Mouse (Mus musculus) ES-E14 (cell line): Measurements from ENCODE around the gene Crhr1. TPM values are rescaled to one million over a fixed set of nuclear protein-coding genes. Genes with fewer than 3 reads are reported as not detected.

Source experiments
- DNase-seq: peaks from one replicate; pipeline ENCODE4 v3.0.0-alpha.2; 2013; ENCODE audit warnings: low read depth, low spot score
- H3K27ac ChIP-seq: 2 replicates; pipeline ENCODE4 v1.5.1; 2012; ENCODE audit warnings: low read depth, mild to moderate bottlenecking, low read length, moderate library complexity, mixed read lengths; ENCODE audit not compliant: poor library complexity, insufficient read depth, severe bottlenecking
- H3K36me3 ChIP-seq: 2 replicates; pipeline ENCODE4 v1.6.1; 2012; ENCODE audit warnings: mild to moderate bottlenecking, low read length, moderate library complexity, mixed read lengths; ENCODE audit not compliant: control insufficient read depth, poor library complexity, insufficient read depth, severe bottlenecking
- H3K4me1 ChIP-seq, 2 experiments: fragments of 150-350 bp in 1 of 2; sonication (generic) in 1 of 2; 2 replicates each; pipeline ENCODE4 v1.6.1; 2012; ENCODE audit warnings: low read length in 2 of 2, mild to moderate bottlenecking in 1 of 2, mixed read lengths in 1 of 2; ENCODE audit not compliant: control insufficient read depth in 2 of 2, insufficient read depth in 2 of 2, poor library complexity in 1 of 2
- H3K4me3 ChIP-seq, 2 experiments: fragments of 150-350 bp in 1 of 2; sonication (generic) in 1 of 2; 2 replicates each; pipeline ENCODE4 v1.5.1; 2012; ENCODE audit warnings: low read length in 2 of 2, low read depth in 1 of 2, mild to moderate bottlenecking in 1 of 2, mixed read lengths in 1 of 2; ENCODE audit not compliant: insufficient read depth in 1 of 2, poor library complexity in 1 of 2, severe bottlenecking in 1 of 2
- H3K9ac ChIP-seq: 2 replicates; pipeline ENCODE4 v1.6.1; 2012; ENCODE audit warnings: low read depth, mild to moderate bottlenecking, low read length, mixed read lengths; ENCODE audit not compliant: poor library complexity, insufficient read depth, severe bottlenecking
- H3K9me3 ChIP-seq: fragments of 150-350 bp; sonication (generic); 2 replicates; pipeline ENCODE4 v1.6.1; 2012; ENCODE audit warnings: low read depth, mild to moderate bottlenecking, low read length; ENCODE audit not compliant: control insufficient read depth, insufficient read depth
- CHD2 ChIP-seq: IDR thresholded peaks from 2 replicates; pipeline ENCODE4 v1.6.1; 2014; ENCODE audit warnings: mild to moderate bottlenecking, low read depth, low read length, inconsistent platforms
- HCFC1 ChIP-seq: IDR thresholded peaks from 2 replicates; pipeline ENCODE4 v1.6.1; 2012; ENCODE audit warnings: low read length, inconsistent platforms, borderline replicate concordance; ENCODE audit not compliant: insufficient read depth
- MAFK ChIP-seq: IDR thresholded peaks from 2 replicates; pipeline ENCODE4 v1.6.1; 2014; ENCODE audit warnings: mild to moderate bottlenecking, low read depth, low read length, inconsistent platforms; ENCODE audit not compliant: insufficient read depth
- ZC3H11A ChIP-seq: IDR thresholded peaks from 2 replicates; pipeline ENCODE4 v1.6.1; 2012; ENCODE audit warnings: low read depth, mild to moderate bottlenecking, inconsistent platforms, low read length, borderline replicate concordance
- ZNF384 ChIP-seq: IDR thresholded peaks from 2 replicates; pipeline ENCODE4 v1.6.1; 2012; ENCODE audit warnings: low read depth, low read length, inconsistent platforms
- in situ Hi-C, 2 experiments: fragments of 600-800 bp; cut with MboI; formaldehyde crosslinking; loops; one replicate each; pipeline ENCODE4 v1.15.1; 2025; ENCODE audit warnings: low sequenced_read_pairs in 2 of 2, inconsistent platforms in 1 of 2; ENCODE audit not compliant: unreplicated experiment in 2 of 2
- total RNA-seq: library from RNA; depleted of rRNA; stranded (reverse); fragments of 300-350 nt; gene quantifications from 2 replicates; pipeline ENCODE4 v1.2.3, GENCODE M21; 2012

The Crhr1 gene
- total RNA-seq, 1 experiment, result 0.09 TPM

DNA sequence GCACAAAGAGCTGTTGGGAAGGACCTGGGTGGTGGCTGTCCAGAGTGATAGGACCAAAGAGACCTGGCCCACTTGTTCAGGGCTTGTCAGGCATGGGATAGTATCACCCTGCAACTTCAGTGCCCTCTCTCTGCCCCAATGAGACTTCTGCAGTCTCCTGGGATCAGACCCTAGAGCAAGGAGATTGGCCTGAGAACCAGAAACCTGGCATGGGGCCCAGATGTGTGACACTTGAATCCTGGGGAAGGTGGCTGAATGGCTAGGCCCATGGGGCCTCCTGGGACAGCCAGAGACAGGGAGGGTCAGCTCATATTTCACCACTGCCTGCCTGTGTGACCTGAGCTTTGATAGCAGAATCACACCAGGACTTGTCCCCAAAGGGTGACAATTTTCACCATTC, 41.9 kb upstream of the Crhr1 start:
- Histone ChIP-seq H3K36me3 (no peaks in the 10 kb centered on the region), H3K27ac (no peak overlapping the region), H3K9me3 (no peaks in the 10 kb centered on the region), H3K4me3 (no peak overlapping the region), H3K9ac (no peak overlapping the region), H3K4me1 (no peaks in the 10 kb centered on the region)
- TF ChIP-seq ZNF384 (no peak), HCFC1 (no peak), MAFK (no peak), ZC3H11A (no peak), CHD2 (no peak)
- in situ Hi-C loops, result no loop called here
- DNase-seq, result no peak

DNA sequence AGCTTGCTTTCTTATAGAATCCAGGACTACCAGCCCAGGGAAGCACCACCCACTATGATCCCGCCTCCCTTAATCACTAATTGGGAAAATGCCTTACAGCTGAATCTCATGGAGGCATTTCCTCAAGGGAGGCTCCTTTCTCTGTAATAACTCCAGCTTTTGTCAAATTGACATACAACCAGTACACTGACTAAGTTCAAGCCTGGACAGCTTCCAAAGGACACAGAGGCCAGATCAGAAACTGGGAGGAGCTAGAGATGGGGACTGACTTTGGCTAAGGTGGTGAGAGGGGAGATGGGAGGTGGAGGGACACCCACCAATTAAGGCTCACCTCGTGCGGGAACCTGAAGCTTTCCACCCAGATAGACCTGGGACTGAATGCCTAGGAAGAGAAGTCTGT, 37.5 kb upstream of the Crhr1 start:
- no peak for DNase-seq
- TF ChIP-seq MAFK, result no peak
- TF ChIP-seq CHD2, result no peak
- no peak for TF ChIP-seq ZNF384
- no peak for TF ChIP-seq ZC3H11A
- no peak for TF ChIP-seq HCFC1
- in situ Hi-C loops, result no loop called here
- Histone ChIP-seq H3K36me3 (no peaks in the 10 kb centered on the region), H3K27ac (no peak overlapping the region), H3K9ac (no peak overlapping the region), H3K9me3 (no peaks in the 10 kb centered on the region), H3K4me1 (no peaks in the 10 kb centered on the region), H3K4me3 (no peak overlapping the region)

DNA sequence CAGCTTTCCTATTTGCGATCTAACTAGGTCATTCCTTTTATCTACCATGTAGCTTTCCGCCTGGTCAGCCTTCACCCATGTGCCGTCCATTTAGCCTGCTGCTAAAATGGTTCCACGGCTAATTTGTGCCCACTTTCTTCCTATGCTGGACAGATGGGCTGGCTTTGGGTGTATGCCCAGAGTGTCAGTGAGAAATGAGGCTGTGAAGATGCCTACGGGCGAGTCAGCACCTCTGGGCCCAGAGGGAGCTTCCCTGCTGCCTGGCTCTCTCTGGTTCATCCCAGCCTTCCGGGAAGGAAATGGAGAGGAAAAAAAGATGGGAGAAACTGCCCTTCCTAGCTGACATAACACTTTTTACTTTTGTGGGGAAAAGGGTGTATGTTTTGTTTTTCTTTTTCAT, 36.1 kb upstream of the Crhr1 start:
- in situ Hi-C loops, result no loop called here
- Histone ChIP-seq H3K4me3 (no peak overlapping the region), H3K9me3 (no peaks in the 10 kb centered on the region), H3K27ac (no peak overlapping the region), H3K9ac (no peak overlapping the region), H3K4me1 (no peaks in the 10 kb centered on the region), H3K36me3 (no peaks in the 10 kb centered on the region)
- TF ChIP-seq MAFK, result no peak
- no peak for TF ChIP-seq HCFC1
- no peak for TF ChIP-seq ZC3H11A
- TF ChIP-seq ZNF384, result no peak
- no peak for TF ChIP-seq CHD2
- no peak for DNase-seq

DNA sequence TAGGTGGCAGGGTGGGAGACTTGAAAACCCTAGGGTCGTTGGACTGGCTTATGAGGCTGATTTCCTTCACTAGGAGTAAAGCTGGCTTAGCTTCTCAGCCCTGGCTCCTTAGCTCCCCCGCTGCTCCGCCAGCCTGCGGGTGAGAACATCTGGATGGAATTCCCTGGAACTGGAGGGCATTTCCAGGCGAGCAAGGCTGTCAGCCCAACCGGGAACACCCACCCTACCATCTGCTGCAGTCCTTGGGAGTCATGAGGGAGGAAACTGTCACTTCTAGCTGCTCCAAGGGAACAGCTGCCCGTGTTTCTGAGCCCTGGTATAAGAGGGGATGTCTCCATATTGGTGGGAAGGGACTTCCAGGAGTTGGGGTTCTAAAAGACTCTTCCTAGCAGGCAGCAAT, 33.1 kb upstream of the Crhr1 start:
- DNase-seq, result no peak
- Histone ChIP-seq H3K27ac (no peak overlapping the region), H3K9me3 (no peaks in the 10 kb centered on the region), H3K4me1 (no peaks in the 10 kb centered on the region), H3K9ac (no peak overlapping the region), H3K4me3 (no peak overlapping the region), H3K36me3 (no peaks in the 10 kb centered on the region)
- TF ChIP-seq HCFC1, result no peak
- no peak for TF ChIP-seq CHD2
- TF ChIP-seq MAFK, result no peak
- no peak for TF ChIP-seq ZNF384
- TF ChIP-seq ZC3H11A, result no peak
- in situ Hi-C loops, result no loop called here

DNA sequence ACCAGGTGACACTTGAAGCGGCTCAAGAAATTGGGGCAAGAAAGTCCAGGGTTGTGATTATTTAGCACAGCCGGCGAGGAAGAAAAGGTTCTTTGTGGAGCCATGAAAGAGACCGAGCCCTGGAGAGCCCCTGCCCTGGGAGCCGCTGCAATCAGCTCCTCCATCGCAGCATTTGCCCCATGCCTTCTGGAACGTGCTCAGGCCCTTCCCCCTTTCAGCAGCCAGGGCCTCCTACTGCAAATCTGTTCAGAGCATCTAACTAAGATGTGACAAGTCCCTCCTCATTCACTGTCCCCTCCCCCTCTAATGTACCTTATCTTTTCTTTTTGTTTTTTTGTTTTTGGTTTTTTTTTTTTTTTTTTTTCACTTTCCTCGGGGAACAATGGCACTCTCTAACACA, 30.0 kb upstream of the Crhr1 start:
- Histone ChIP-seq H3K4me3 (no peak overlapping the region), H3K27ac (no peak overlapping the region), H3K9me3 (no peaks in the 10 kb centered on the region), H3K9ac (no peak overlapping the region), H3K36me3 (no peaks in the 10 kb centered on the region), H3K4me1 (no peaks in the 10 kb centered on the region)
- TF ChIP-seq HCFC1 (no peak), ZNF384 (no peak), ZC3H11A (no peak), MAFK (no peak), CHD2 (no peak)
- in situ Hi-C loops, result no loop called here
- no peak for DNase-seq
